Mouse (Mus musculus): ENCODE results near the gene Psmd11. TPM values are rescaled to one million over a fixed set of nuclear protein-coding genes. Genes with fewer than 3 reads are reported as not detected.
"Not testable (repeated sequence)": the region's sequence is repeated elsewhere in the genome, so short reads cannot be mapped to it uniquely, and the experiment has no call there.

Gene Psmd11
- total RNA-seq, 4 experiments from 2014 or later, result 99.6 to 118 (median 111) TPM

DNA sequence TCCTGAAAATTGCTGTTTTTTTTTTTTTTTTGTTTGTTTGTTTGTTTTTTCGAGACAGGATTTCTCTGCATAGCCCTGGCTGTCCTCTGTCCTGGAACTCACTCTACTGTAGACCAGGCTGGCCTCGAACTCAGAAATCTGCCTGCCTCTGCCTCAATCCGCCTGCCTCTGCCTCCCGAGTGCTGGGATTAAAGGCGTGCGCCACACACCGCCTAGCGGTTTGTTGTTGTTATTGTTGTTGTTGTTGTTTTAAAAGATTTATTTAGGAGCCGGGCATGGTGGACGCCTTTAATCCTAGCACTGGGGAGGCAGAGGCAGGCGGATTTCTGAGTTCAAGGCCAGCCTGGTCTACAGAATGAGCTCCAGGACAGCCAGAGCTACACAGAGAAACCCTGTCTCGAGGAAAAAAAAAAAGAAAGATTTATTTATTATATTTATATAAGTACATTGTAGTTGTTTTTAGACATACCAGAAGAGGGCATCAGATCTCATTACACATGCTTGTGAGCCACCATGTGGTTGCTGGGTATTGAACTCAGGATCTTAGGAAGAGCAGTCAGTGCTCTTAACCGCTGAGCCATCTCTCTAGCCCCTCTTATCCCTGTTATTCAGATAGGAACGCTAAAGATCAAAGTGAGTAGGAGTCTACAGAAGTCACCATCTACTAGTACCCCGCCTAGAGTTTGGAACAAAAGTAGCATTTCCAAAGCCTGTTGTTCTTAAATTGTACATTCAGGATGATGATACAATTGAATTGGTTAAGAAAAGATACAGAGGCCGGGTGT, 2.2 kb upstream of the Psmd11 start:
- DNase-seq (ENCODE audit: low spot score), result not testable (repeated sequence)

DNA sequence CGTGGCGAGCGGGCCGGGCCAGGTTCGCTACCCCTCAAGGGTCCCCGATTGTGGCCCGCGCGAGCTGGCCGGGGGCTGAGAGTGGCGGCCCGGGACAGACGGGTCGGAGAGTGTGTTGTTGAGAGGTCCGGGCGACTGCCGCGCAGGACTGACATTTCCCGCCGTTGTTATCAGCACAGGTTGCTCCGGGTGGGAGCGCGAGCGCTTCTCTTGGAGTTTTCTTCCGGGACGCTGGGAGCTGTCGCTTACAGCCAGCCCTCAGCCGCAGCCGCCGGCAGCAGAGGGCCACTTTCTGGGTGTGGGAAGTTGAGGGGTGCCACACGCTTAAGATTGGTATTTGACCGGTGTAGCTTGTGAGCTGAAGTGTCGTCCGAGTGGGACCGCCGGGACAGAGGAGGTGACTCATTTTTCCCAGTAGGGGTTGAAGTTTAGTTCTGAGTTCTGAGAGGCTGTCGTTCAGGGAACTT, 627 bp downstream of the Psmd11 start:
- peak; percentile 17 for DNase-seq (ENCODE audit: low spot score)

DNA sequence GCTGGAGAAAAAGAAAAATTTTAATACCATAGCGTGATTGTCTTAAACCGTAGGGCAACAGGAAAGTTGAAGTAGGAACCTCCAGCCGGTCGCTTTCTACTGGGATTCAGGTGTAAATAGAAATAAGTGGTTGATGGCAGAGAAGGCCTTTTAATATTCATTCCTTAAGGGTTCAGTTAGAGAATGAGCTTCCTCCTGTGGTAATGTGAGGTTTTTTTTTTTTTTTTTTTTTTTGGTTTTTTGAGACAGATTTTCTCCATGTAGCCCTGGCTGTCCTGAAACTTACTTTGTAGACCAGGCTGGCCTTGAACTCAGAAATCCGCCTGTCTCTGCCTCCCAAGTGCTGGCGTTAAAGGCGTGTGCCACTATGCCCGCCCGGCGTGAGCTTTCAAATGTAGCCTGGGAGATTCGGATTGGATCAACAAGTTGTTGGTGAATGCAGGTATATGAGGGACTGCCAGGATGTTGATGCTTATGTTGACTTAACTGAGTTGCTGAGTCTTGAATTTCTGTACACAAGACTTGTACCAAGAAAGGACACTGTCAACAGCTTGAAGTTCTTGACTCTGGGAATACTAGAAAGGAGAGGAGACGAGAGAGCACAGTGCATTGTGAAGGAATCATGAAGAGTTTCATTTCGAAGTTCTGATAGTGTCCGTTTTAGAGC, 1.2 kb downstream of the Psmd11 start:
- no peak for DNase-seq (ENCODE audit: low spot score)

DNA sequence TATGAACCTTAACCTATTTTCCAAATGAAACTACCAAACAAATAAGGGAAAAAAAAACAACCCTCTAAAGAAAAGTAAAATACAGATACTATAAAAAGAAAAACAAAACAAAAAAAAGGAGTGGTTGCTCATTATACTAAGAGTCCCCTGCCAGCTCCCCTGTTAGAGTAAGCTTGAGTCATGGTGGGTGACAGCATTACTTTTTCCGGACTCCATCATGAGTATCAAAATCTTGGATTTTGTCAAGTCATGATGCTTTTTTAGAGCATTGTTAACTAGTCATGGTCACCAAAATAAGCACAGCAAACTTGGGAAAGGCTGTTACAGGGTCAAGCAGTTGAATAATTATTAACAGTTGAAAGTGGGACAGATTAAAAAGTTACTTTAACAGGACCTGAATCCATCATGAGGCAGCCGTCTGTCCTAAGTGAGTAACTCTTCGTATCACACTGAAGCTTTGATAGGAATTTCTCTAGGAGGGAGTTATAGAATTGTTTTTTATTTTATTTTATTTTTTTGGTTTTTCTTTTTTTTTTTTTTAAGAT, 2.0 kb downstream of the Psmd11 start:
- no peak for DNase-seq (ENCODE audit: low spot score)

DNA sequence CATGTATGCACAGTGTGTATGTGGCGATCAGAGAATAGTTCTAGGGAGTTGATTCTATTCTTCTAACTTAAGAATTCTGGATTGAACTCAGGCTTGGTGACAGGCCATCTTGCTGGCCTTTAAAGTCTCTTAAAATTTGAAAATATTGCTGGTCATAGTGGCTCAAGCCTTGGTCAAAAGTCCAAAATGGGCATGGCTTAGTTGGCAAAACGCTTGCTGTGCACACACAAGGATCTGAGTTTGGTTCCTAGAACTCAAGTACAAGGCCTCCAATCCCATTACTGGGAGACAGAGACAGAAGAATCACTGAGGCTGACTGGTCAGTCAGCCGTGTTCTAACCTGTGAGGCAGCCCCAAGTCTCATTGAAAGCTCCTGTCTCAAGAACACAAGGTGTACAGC, 18.5 kb downstream of the Psmd11 start:
- no peak for DNase-seq (ENCODE audit: low spot score)

DNA sequence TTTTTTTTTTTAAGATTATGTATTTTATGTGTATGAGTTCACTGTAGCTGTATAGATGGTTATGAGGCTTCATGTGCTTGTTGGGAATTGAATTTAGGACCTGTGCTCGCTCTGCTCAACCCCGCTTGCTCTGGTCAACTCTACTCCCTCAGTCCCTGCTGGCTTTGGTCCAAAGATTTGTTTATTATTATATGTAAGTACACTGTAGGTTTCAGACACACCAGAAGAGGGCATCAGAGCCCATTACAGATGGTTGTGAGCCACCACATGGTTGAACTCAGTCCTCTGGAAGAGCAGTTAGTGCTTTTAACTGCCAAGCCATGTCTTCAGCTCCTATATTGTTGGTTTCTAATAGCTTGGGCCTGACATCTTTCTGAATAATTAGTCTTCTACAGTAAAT, 21.4 kb downstream of the Psmd11 start:
- no peak for DNase-seq (ENCODE audit: low spot score)

DNA sequence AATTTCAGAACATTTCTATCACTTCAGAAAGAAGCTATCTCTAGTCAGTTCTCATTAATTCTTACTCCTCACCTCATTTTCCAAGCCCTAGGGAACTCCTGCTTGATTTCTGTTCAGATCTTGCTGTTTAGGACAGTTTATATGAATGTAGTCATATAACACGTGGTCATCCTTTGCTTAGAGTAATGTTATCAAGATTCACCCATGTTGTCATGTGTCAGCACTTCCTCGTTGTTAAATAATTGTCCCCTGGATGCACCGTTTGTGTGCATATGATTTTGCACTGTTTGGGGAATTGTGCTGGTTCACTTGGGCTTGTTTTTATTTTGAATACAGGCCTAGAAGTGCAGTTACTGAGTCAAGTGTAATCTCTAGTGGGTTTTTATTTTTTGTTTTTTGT, 23.8 kb downstream of the Psmd11 start:
- no peak for DNase-seq (ENCODE audit: low spot score)

DNA sequence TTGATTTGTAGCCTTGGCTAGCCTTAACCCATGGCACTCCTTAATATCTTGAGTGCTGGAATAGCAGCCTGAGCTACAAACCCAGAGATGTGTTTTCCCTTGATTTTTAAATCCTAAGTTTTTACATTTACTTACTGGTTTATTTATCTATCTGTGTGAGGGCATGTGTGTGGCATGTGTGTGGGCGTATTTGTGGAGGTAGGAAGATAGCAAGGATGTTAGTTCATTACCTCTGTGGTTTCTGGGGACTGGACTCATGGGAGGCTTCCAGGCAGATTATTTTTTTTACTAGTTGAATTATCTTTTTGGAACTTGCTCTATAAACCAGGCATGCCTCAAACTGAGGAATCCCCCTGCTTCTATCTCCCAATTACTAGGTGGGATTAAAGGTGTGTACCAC, 24.8 kb downstream of the Psmd11 start:
- DNase-seq (ENCODE audit: low spot score), result no peak

DNA sequence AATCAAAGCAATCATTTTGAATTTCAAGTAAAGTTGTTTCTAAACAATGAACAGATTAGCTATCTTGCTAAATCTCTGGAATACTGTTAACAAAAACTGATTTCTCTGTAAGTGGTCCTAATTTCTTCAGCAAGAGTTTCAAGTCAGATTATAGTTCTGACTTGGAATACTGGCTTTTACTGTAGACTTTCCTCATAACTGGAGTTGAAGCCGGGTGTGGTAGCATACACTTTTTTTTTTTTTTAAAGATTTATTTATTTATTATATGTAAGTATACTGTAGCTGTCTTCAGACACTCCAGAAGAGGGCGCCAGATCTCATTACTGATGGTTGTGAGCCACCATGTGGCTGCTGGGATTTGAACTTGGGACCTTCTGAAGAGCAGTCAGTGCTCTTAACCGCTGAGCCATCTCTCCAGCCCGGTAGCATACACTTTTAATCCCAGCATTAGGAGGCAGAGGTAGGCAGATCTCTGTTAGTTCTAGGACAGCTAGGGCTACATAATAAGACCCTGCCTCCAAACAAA, 35.3 kb downstream of the Psmd11 start:
- not testable (repeated sequence) for DNase-seq (ENCODE audit: low spot score)

DNA sequence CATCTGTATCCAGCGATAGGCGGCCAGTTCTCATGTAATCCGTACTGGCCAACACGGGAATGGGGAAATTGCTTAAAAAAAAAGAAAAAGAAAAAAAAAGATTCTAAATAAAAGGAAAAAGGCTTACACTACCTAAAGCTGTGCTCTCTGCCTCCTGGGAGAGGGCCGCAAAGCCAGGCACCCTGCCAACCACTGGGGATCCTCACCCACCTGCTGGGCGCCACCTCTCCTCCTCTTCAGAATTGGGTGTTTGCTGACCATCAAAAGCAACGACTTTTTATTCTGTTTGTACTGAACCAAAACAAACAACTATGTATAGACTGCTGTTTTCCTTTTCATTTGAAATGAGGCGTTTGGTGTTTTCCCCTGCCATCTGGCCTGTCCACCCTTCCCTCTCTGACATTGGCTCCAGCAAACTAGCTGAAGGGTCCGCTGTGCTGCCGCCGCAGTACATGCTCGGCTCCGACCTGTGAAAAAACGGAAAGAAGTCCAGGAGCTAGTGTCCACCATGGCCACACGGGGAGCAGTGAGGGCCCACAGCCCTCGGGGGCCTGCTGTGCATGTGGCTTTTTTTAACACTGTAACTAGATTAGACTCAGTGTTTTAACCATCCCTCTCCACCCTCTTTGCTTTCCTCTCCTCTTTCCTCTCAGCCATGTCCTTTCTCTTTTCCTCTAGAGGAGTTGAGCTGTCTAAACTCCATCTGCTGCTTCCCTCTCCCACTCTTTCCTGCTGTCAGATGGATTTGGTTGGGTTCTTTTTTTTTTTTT, 43.6 kb downstream of the Psmd11 start:
- no peak for DNase-seq (ENCODE audit: low spot score)

DNA sequence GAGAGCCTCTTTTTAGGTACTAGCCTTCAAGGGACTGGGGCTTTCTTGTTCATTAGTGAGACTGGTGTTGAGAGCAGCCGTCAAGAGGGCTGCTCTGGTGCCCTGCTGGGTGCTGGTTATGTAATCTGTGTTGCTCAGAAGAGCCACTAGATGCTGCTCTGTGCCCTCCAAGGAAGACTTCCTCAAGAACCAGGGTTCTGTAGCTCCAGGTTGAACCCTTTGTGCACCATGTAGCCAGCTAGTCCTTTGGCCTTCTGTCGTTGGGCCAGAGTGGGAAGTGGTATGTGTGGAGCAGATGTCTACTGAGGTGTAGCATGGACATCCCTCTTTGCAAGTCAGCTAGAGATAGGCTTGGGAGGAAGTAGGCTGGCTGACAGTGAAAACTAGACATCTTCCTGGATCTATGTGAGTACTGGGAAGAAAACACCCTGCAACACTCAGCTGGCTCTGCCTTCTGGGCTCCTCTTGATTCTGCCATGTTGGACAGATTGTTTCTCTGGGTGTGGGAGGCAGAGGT, 45.8 kb downstream of the Psmd11 start:
- DNase-seq (ENCODE audit: low spot score), result no peak

DNA sequence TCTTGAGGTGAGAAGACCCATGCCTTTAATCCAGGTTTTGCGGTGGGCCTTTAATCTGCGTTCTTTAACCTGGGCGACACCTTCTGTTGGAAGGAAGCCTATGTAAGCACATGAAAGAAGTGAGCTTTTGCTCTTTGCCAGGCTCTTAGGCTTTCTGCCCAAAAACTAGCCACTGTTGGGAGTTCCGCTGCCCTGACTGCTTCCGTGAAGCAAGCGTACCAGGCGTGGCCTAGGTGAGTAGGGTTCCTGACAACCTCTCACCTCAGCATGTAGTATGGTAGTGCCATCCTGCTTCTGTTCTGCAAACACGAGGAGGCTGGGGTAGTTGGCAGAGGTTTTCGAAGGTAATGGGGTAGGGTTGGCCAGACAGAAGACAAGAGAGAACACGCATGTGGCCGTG, 46.4 kb downstream of the Psmd11 start:
- no peak for DNase-seq (ENCODE audit: low spot score)

DNA sequence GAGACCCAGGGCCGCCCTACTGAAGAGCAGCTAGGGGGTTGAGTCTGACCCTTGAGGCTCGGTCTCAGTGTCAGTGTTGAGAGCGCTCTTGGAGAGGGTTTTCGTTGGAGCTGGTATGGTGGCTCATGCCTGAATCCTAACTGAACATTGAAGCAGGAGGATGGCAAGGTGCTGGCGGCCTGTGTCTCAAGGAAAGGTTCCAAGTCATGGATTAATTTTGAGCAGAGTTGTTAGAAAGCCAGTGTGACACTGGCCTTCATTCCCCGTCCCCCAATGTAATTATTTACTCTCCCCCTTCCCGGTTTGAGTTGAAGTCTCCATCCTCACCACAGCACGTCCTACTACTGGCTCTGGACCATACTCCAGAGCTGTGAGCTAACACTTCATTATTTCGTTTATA, 47.1 kb downstream of the Psmd11 start:
- no peak for DNase-seq (ENCODE audit: low spot score)

DNA sequence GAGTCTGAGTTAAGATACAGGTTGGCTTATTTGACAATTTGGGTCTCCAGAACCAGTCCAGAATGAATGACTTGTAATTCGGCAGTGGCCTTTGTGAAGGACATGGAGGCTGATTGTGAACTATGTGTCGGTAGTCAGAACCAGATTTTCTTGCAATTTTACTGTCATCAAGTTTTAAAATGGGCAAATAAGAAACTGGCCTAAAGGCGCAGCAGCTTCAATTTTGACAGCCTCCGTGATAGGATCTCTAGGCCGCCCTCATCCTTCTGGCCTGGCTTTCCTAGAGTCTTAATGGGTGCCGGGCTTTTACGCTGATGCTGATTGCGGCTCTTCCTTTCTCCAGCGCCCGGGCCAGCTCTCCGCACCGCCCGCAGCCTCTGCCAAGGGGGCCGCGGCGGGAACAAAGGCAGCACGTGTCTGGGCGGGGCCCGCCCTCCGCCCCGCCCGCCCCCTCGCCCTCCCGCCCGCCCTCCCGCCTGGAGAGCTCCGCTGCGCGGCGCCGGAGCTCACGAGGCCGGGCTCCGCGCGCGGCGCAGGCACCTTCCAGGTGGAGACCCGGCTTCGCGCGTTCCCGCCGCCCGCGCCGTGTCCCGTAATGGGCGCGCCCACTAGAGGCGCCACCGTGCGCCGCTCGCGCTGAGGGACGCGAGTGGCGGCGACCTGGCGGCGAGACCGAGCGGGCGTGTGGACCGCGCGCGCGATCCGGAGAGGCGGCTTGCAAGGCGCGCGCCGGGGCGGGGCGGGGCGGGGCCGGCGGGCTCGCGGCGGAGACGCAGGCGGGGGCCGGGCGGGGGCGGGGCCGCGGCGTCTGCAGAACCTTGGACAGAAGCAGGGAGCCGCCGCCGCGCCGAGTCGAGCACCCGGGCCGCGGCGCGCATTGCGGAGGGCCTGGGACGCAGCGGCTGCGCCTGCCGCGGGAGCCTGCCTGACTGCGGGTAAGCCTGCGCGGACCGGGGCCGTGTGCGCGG, 48.1 kb downstream of the Psmd11 start, which contains the start of gene Cdk5r1:
Gene Cdk5r1 (plus strand): TSS at position 802 of the 968 bp plus-strand sequence.
- peak; percentile 71 for DNase-seq (ENCODE audit: low spot score)

DNA sequence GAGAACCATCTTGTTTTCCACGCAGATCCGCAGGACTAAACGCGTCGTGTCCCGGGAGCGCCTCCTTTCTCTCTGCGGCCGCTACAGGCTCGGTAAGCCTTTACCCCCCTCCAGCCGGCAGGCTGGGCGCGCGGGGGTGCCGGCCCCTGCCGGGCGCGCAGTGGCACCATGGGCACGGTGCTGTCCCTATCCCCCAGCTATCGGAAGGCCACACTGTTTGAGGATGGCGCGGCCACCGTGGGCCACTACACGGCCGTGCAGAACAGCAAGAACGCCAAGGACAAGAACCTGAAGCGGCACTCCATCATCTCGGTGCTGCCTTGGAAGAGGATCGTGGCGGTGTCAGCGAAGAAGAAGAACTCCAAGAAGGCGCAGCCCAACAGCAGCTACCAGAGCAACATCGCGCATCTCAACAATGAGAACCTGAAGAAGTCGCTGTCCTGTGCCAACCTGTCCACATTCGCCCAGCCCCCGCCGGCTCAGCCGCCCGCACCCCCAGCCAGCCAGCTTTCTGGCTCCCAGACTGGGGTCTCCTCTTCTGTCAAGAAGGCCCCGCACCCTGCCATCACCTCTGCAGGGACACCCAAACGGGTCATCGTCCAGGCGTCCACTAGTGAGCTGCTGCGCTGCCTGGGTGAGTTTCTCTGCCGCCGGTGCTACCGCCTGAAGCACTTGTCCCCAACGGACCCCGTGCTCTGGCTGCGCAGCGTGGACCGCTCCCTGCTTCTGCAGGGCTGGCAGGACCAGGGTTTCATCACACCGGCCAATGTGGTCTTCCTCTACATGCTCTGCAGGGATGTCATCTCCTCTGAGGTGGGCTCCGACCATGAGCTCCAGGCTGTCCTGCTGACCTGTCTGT, 49.2 kb downstream of the Psmd11 start:
- DNase-seq (ENCODE audit: low spot score), result no peak

DNA sequence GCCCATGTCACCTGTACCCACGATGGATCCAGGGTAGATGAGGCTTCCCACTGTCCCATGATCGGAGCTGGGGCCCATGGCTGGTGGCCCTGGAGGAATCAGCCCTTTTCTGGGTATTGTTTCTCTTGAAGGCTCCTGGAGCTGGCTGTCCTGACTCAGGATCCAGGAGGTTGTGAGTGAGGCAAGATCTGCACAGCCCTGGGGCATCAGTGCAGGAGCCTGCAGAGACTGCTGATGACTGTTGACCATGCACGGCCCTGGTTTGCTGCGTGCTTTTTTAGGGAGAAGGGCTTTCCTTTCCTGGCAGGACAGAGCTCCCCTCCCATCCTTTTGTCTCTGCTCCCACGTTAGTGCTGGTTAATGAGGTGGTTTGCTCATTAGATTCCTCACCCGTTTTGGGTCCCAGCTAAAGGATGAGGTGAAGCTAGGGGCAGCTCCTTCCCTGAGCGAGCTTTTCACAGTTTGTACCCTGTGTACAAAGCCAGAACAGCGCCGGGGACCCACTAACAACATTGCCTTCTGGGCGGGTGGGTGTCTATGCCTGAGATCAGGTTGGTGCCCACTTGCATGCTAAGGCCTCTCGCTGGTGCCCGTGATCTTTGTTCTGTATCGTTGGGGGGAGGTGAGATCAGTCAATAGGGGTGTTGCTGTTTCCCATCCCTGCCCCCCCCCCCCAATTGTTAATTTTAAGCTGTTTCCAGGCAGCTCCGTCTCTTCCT, 50.4 kb downstream of the Psmd11 start:
- DNase-seq (ENCODE audit: low spot score), result no peak

DNA sequence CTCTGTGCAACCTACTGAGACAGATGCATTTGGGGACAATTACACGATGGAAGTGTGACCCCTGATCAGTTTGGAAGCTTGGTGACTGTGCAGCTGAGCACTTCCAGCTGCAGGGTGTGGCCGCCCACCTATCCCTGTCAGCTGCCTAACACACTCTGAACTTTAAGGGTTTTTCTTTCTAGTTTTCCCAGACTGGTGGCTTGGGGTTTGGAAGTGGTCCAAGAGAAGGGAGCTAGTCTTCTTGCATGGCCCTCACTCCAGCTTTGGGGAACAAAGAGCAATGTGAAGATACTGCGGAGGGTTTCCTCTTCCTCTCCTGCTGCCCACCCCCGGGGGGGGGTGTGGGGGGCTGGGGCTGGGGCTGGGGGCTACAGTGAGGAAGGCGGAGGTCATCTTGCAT, 51.0 kb downstream of the Psmd11 start:
- no peak for DNase-seq (ENCODE audit: low spot score)

Measured in heart, adult 8-10 months (tissue).